Mouse (Mus musculus): ENCODE results near the gene Hnf4a.

- TF ChIP-seq CTCF (IDR thresholded peaks at IDR 0.05; ENCODE audit: low read depth, low read length) (no peak), TAL1 (conservative IDR thresholded peaks at IDR 0.05; ENCODE audit: low read depth, low read length) (no peak), GATA1 (IDR thresholded peaks at IDR 0.05; ENCODE audit: borderline replicate concordance, low read length) (no peak), POLR2AphosphoS5 (IDR thresholded peaks at IDR 0.05; ENCODE audit: insufficient replicate concordance, low read depth, low read length) (no peak)
Observed at GRCm38 (mm10) chr2:163564646-163565045, 58.0 kb downstream of the Hnf4a start.
